Comparison of ENCODE assay signal across 8 mouse cellular contexts in genomic region chr2:180919913-180920809, GRCm38 (mm10). TPM values are rescaled to one million over a fixed set of nuclear protein-coding genes. Genes with fewer than 3 reads are reported as not detected.
DNase-seq lines count a peak whose midpoint lies in the region; ATAC-seq and TF ChIP-seq lines count a peak whose summit lies in the region.

No protein-coding gene starts in this region.

- peak overlapping the region; percentile 77 for H3K27ac ChIP-seq in embryonic facial prominence, embryonic 13.5 days
- H3K27ac ChIP-seq in hindbrain, embryonic 10.5 days, result peak overlapping the region; percentile 96
- H3K27ac ChIP-seq in liver, embryonic 13.5 days, result peak overlapping the region; percentile 86

- peak overlapping the region; percentile 99 for H3K9ac ChIP-seq in embryonic facial prominence, embryonic 13.5 days
- H3K9ac ChIP-seq in liver, embryonic 13.5 days, result peak overlapping the region; percentile 100

- peak overlapping the region; percentile 18 for H3ac ChIP-seq in myocyte (ENCODE audit: control insufficient read depth, insufficient read length)

- peak; percentile 52 for DNase-seq in adrenal gland, postnatal 14 days
- DNase-seq in adrenal gland, adult 2 months, result no peak
- peak; percentile 40 for DNase-seq in 416B (ENCODE audit: low read depth)
- DNase-seq in hindbrain, embryonic 10.5 days (ENCODE audit: low spot score), result no peak
- peak; percentile 8 for DNase-seq in liver, embryonic 13.5 days
- peak; percentile 27 for DNase-seq in urinary bladder, adult 2 months (ENCODE audit: low spot score)

- H3K79me2 ChIP-seq in myocyte (ENCODE audit: control insufficient read depth, insufficient read depth), result peaks cover 54% of the 10 kb centered on the region

- no peaks in the 10 kb centered on the region for H3K27me3 ChIP-seq in embryonic facial prominence, embryonic 13.5 days
- no peaks in the 10 kb centered on the region for H3K27me3 ChIP-seq in hindbrain, embryonic 10.5 days (ENCODE audit: insufficient read depth, poor library complexity, severe bottlenecking)
- H3K27me3 ChIP-seq in liver, embryonic 13.5 days, result no peaks in the 10 kb centered on the region
- peaks cover 5% of the 10 kb centered on the region for H3K27me3 ChIP-seq in myocyte (ENCODE audit: control insufficient read depth, insufficient read depth, insufficient read length)

- no peak for TF ChIP-seq POLR2A in myocyte (IDR thresholded peaks at IDR 0.05; ENCODE audit: insufficient read length, low read depth)

- peaks cover 30% of the 10 kb centered on the region for H3K4me1 ChIP-seq in embryonic facial prominence, embryonic 13.5 days
- H3K4me1 ChIP-seq in hindbrain, embryonic 10.5 days (replicated peaks), result peaks cover 22% of the 10 kb centered on the region
- peaks cover 43% of the 10 kb centered on the region for H3K4me1 ChIP-seq in liver, embryonic 13.5 days (replicated peaks)

- WGBS in embryonic facial prominence, embryonic 13.5 days, result under 1% methylated on average over 61 of the region's 61 CpGs
- 1% methylated on average over 61 of the region's 61 CpGs for WGBS in hindbrain, embryonic 10.5 days
- under 1% methylated on average over 57 of the region's 61 CpGs for WGBS in liver, embryonic 13.5 days (ENCODE audit: insufficient replicate concordance)

- peak overlapping the region; percentile 99 for H3K4me3 ChIP-seq in embryonic facial prominence, embryonic 13.5 days
- peak overlapping the region; percentile 97 for H3K4me3 ChIP-seq in hindbrain, embryonic 10.5 days
- peak overlapping the region; percentile 100 for H3K4me3 ChIP-seq in liver, embryonic 13.5 days (replicated peaks)
- H3K4me3 ChIP-seq in myocyte, result peak overlapping the region; percentile 58

- peak overlapping the region; percentile 86 for H3K4me2 ChIP-seq in embryonic facial prominence, embryonic 13.5 days
- peak overlapping the region; percentile 86 for H3K4me2 ChIP-seq in liver, embryonic 13.5 days
- H3K4me2 ChIP-seq in myocyte (ENCODE audit: low read depth), result peak overlapping the region; percentile 90

- peaks cover 32% of the 10 kb centered on the region for H3K36me3 ChIP-seq in embryonic facial prominence, embryonic 13.5 days
- peaks cover 39% of the 10 kb centered on the region for H3K36me3 ChIP-seq in hindbrain, embryonic 10.5 days
- H3K36me3 ChIP-seq in liver, embryonic 13.5 days, result peaks cover 35% of the 10 kb centered on the region
- peaks cover 34% of the 10 kb centered on the region for H3K36me3 ChIP-seq in myocyte (ENCODE audit: control insufficient read depth, insufficient read depth)

- no peaks in the 10 kb centered on the region for H3K9me3 ChIP-seq in embryonic facial prominence, embryonic 13.5 days
- no peaks in the 10 kb centered on the region for H3K9me3 ChIP-seq in hindbrain, embryonic 10.5 days
- H3K9me3 ChIP-seq in liver, embryonic 13.5 days (replicated peaks), result no peaks in the 10 kb centered on the region

- ATAC-seq in embryonic facial prominence, embryonic 13.5 days (ENCODE audit: insufficient number of reproducible peaks, insufficient read depth, low FRiP score, low TSS enrichment, low read depth), result peak; percentile 70
- no peak; the same call in none of the 2 replicates for ATAC-seq in liver, embryonic 13.5 days (ENCODE audit: low read depth)

TF ChIP-seq in myocyte, 11 proteins besides CTCF, POLR2A, EP300 and RAD21:
- no peak for TF ChIP-seq TCF12 (IDR thresholded peaks at IDR 0.05; ENCODE audit: insufficient read depth, poor library complexity, severe bottlenecking)
- TF ChIP-seq REST (IDR thresholded peaks at IDR 0.05; ENCODE audit: insufficient read depth, insufficient read length), result no peak
- TF ChIP-seq TCF3 (IDR thresholded peaks at IDR 0.05; ENCODE audit: insufficient read length, low read depth), result no peak
- TF ChIP-seq MAX (IDR thresholded peaks at IDR 0.05; ENCODE audit: low read depth), result no peak
- no peak for TF ChIP-seq CEBPB (IDR thresholded peaks at IDR 0.05; ENCODE audit: insufficient read depth, poor library complexity, severe bottlenecking)
- TF ChIP-seq SRF (IDR thresholded peaks at IDR 0.05; ENCODE audit: control insufficient read depth, insufficient read length, low read depth), result no peak
- no peak for TF ChIP-seq E2F4 (IDR thresholded peaks at IDR 0.05; ENCODE audit: insufficient read depth)
- TF ChIP-seq USF1 (IDR thresholded peaks at IDR 0.05; ENCODE audit: low read depth), result no peak
- TF ChIP-seq MYOG (IDR thresholded peaks at IDR 0.05; ENCODE audit: control insufficient read depth in 1 of 3, insufficient read depth in 1 of 3, insufficient read length in 2 of 3, low read depth in 2 of 3), result no peak
- TF ChIP-seq POLR2AphosphoS2 (IDR thresholded peaks at IDR 0.05; ENCODE audit: insufficient read length, low read depth), result no peak
- no peak for TF ChIP-seq MYOD1 (IDR thresholded peaks at IDR 0.05; ENCODE audit: control insufficient read depth in 1 of 3, insufficient read length in 2 of 3, low read depth in 2 of 3)

RNA-seq across cellular contexts. Expression of gene Ythdf1, which starts 0.6 kb away (rescaled TPM):
- 52.0 and 61.3 TPM in 2 replicates for total RNA-seq in adrenal gland, postnatal 14 days (2021)
- 10 to 100 TPM; 41.8 to 57.9 TPM for total RNA-seq in adrenal gland, adult 2 months (2021)
- 18.1 and 29.5 TPM in 2 replicates for polyA plus RNA-seq in adrenal gland, adult 2 months (2012; rRNA removed)
- 49.1 and 62.8 TPM in 2 replicates for polyA plus RNA-seq in embryonic facial prominence, embryonic 13.5 days (2015; fragmentation: Nextera tagmentation; extraction: Ambion mirVana)
- polyA plus RNA-seq in hindbrain, embryonic 10.5 days (2016; fragmentation: Nextera tagmentation; extraction: Ambion mirVana), result 62.0 and 67.1 TPM in 2 replicates
- polyA plus RNA-seq in liver, embryonic 13.5 days (2015; fragmentation: Nextera tagmentation; extraction: Ambion mirVana), result 27.2 and 27.8 TPM in 2 replicates
- polyA plus RNA-seq in myocyte (2012; fragmentation: generic; extraction: Trizol), result 34.5 TPM
- polyA plus RNA-seq in urinary bladder, adult 2 months (2012; rRNA removed), result 40.2 and 41.6 TPM in 2 replicates

RNA-seq across cellular contexts. Expression of gene Birc7, which starts 8.7 kb away (rescaled TPM):
- total RNA-seq in adrenal gland, postnatal 14 days (2021), result not detected in 2 replicates
- total RNA-seq in adrenal gland, adult 2 months (2021), result not detected
- not detected in 2 replicates for polyA plus RNA-seq in adrenal gland, adult 2 months (2012; rRNA removed)
- not detected in 2 replicates for polyA plus RNA-seq in embryonic facial prominence, embryonic 13.5 days (2015; fragmentation: Nextera tagmentation; extraction: Ambion mirVana)
- polyA plus RNA-seq in hindbrain, embryonic 10.5 days (2016; fragmentation: Nextera tagmentation; extraction: Ambion mirVana), result 0.52 and 1.3 TPM in 2 replicates
- polyA plus RNA-seq in liver, embryonic 13.5 days (2015; fragmentation: Nextera tagmentation; extraction: Ambion mirVana), result not detected in 2 replicates
- polyA plus RNA-seq in myocyte (2012; fragmentation: generic; extraction: Trizol), result not detected
- not detected in 2 replicates for polyA plus RNA-seq in urinary bladder, adult 2 months (2012; rRNA removed)

RNA-seq across cellular contexts. Expression of gene Nkain4, which starts 34.3 kb away (rescaled TPM):
- 5.2 and 6.6 TPM in 2 replicates for total RNA-seq in adrenal gland, postnatal 14 days (2021)
- total RNA-seq in adrenal gland, adult 2 months (2021), result 1 to 10 TPM; 5.0 to 9.5 TPM
- 11.9 and 14.3 TPM in 2 replicates for polyA plus RNA-seq in adrenal gland, adult 2 months (2012; rRNA removed)
- 6.9 and 7.3 TPM in 2 replicates for polyA plus RNA-seq in embryonic facial prominence, embryonic 13.5 days (2015; fragmentation: Nextera tagmentation; extraction: Ambion mirVana)
- polyA plus RNA-seq in hindbrain, embryonic 10.5 days (2016; fragmentation: Nextera tagmentation; extraction: Ambion mirVana), result 79.3 and 108 TPM in 2 replicates
- 2.0 and 2.6 TPM in 2 replicates for polyA plus RNA-seq in liver, embryonic 13.5 days (2015; fragmentation: Nextera tagmentation; extraction: Ambion mirVana)
- polyA plus RNA-seq in myocyte (2012; fragmentation: generic; extraction: Trizol), result not detected
- polyA plus RNA-seq in urinary bladder, adult 2 months (2012; rRNA removed), result 50.7 and 72.3 TPM in 2 replicates

RNA-seq across cellular contexts. Expression of gene Arfgap1, which starts 46.9 kb away (rescaled TPM):
- 47.9 and 54.8 TPM in 2 replicates for total RNA-seq in adrenal gland, postnatal 14 days (2021)
- total RNA-seq in adrenal gland, adult 2 months (2021), result 10 to 100 TPM; 42.6 to 44.7 TPM
- polyA plus RNA-seq in adrenal gland, adult 2 months (2012; rRNA removed), result 49.2 and 49.4 TPM in 2 replicates
- 128 and 132 TPM in 2 replicates for polyA plus RNA-seq in embryonic facial prominence, embryonic 13.5 days (2015; fragmentation: Nextera tagmentation; extraction: Ambion mirVana)
- polyA plus RNA-seq in hindbrain, embryonic 10.5 days (2016; fragmentation: Nextera tagmentation; extraction: Ambion mirVana), result 85.4 and 89.4 TPM in 2 replicates
- polyA plus RNA-seq in liver, embryonic 13.5 days (2015; fragmentation: Nextera tagmentation; extraction: Ambion mirVana), result 33.4 TPM in 2 replicates
- 55.4 TPM for polyA plus RNA-seq in myocyte (2012; fragmentation: generic; extraction: Trizol)
- polyA plus RNA-seq in urinary bladder, adult 2 months (2012; rRNA removed), result 68.7 and 77.1 TPM in 2 replicates

Comparison
In these comparisons a context has a peak if more than half of its experiments do, and no peak if none do; other contexts are left out.
1. DNase-seq: peak in adrenal gland, postnatal 14 days (single experiment), 416B (single experiment), liver, embryonic 13.5 days (single experiment) and urinary bladder, adult 2 months (single experiment); none in adrenal gland, adult 2 months (single experiment) and hindbrain, embryonic 10.5 days (single experiment).
2. Peak in every context shown above with its lines, with median percentiles within 50 percentile points of each other: H3K27ac ChIP-seq, H3K4me2 ChIP-seq and H3K4me3 ChIP-seq.